Mouse (Mus musculus) liver, embryonic 14.5 days (tissue): ENCODE data around the gene Lyg1.

ENCODE experiments used
- CTCF ChIP-seq: IDR thresholded peaks from 2 replicates; pipeline ENCODE4 v1.5.1; 2016; ENCODE audit warnings: antibody characterized with exemption, low read depth, control low read depth
- EP300 ChIP-seq: IDR thresholded peaks from 2 replicates; pipeline ENCODE4 v1.6.1; 2016; ENCODE audit warnings: antibody characterized with exemption, low read depth

- TF ChIP-seq CTCF: no peak
- TF ChIP-seq EP300: no peak
Measured at GRCm38 (mm10) chr1:37965571-37965970, 8.0 kb upstream of the Lyg1 start.
